Mouse (Mus musculus) midbrain, embryonic 15.5 days (tissue): ENCODE data around the gene Mnt. TPM values are rescaled to one million over a fixed set of nuclear protein-coding genes. Genes with fewer than 3 reads are reported as not detected.
A peak's percentile ranks its signal among the peaks of the same experiment; 100 is the strongest.

Experiments used
- ATAC-seq: fragments of 200-750 bp; cut with Nextera tagmentation; replicated peaks from 2 replicates; pipeline ENCODE4 v1.8.0; 2017; ENCODE audit warnings: moderate TSS enrichment
- H3K27ac ChIP-seq: fragments of 300-500 bp; sonication (generic); 2 replicates; pipeline ENCODE4 v1.5.1; 2015; ENCODE audit warnings: mild to moderate bottlenecking, inconsistent platforms
- H3K27me3 ChIP-seq: fragments of 300-500 bp; sonication (generic); replicated peaks from 2 replicates; pipeline ENCODE4 v1.6.1; 2015; ENCODE audit warnings: inconsistent platforms
- H3K36me3 ChIP-seq: fragments of 300-500 bp; sonication (generic); replicated peaks from 2 replicates; pipeline ENCODE4 v1.6.1; 2015; ENCODE audit warnings: inconsistent platforms
- H3K4me1 ChIP-seq: fragments of 300-500 bp; sonication (generic); 2 replicates; pipeline ENCODE4 v1.6.1; 2015; ENCODE audit warnings: inconsistent platforms
- H3K4me2 ChIP-seq: fragments of 300-500 bp; sonication (generic); 2 replicates; pipeline ENCODE4 v1.6.1; 2015; ENCODE audit warnings: inconsistent platforms, mild to moderate bottlenecking, moderate library complexity
- H3K4me3 ChIP-seq: fragments of 300-500 bp; sonication (generic); 2 replicates; pipeline ENCODE4 v1.5.1; 2015; ENCODE audit warnings: mild to moderate bottlenecking, inconsistent platforms
- H3K9ac ChIP-seq: fragments of 300-500 bp; sonication (generic); 2 replicates; pipeline ENCODE4 v1.6.1; 2015; ENCODE audit warnings: mild to moderate bottlenecking, inconsistent platforms
- H3K9me3 ChIP-seq: fragments of 300-500 bp; sonication (generic); 2 replicates; pipeline ENCODE4 v1.6.1; 2016; ENCODE audit warnings: inconsistent platforms
- WGBS: fragments of 180-500 bp; shearing (Covaris S2); methylation state at CpG from one replicate; pipeline ENCODE4 v1.1.7; 2015; ENCODE audit warnings: mixed read lengths; 5-methylcytosine and 5-hydroxymethylcytosine counted together
- polyA plus RNA-seq: library from polyadenylated mRNA; unstranded; fragments of >200 nt; fragmentation: Nextera tagmentation; extraction: Ambion mirVana; gene quantifications from 2 replicates; pipeline ENCODE4 v1.2.1, GENCODE M21; 2015

Gene Mnt
- polyA plus RNA-seq, 1 experiment from 2014 or later = 10.2 TPM

GRCm38 (mm10) chr11:74867181-74867580 lies 36.5 kb downstream of the Mnt start:
- no peak overlapping the region for H3K9ac ChIP-seq
- no peak overlapping the region for H3K4me2 ChIP-seq
- ATAC-seq = no peak
- H3K27ac ChIP-seq = no peak overlapping the region
- no peaks in the 10 kb centered on the region for H3K9me3 ChIP-seq
- H3K27me3 ChIP-seq = no peaks in the 10 kb centered on the region
- peaks cover 31% of the 10 kb centered on the region for H3K4me1 ChIP-seq
- H3K36me3 ChIP-seq = peaks cover 18% of the 10 kb centered on the region
- no peak overlapping the region for H3K4me3 ChIP-seq
- WGBS = 90% methylated on average over 2 of the region's 2 CpGs

GRCm38 (mm10) chr11:74868046-74868760 lies 37.5 kb downstream of the Mnt start:
- Histone ChIP-seq H3K27ac (peak overlapping the region; percentile 80; the same call in 1 of the 2 replicates), H3K9me3 (no peaks in the 10 kb centered on the region), H3K4me2 (no peak overlapping the region), H3K36me3 (peaks cover 18% of the 10 kb centered on the region), H3K4me3 (no peak overlapping the region), H3K9ac (no peak overlapping the region), H3K27me3 (no peaks in the 10 kb centered on the region), H3K4me1 (peaks cover 31% of the 10 kb centered on the region)
- ATAC-seq = no peak
- 87% methylated on average over 13 of the region's 13 CpGs for WGBS

GRCm38 (mm10) chr11:74869603-74870002 lies 38.9 kb downstream of the Mnt start:
- Histone ChIP-seq H3K4me1 (peaks cover 31% of the 10 kb centered on the region), H3K27me3 (no peaks in the 10 kb centered on the region), H3K4me2 (0 out of 2 replicates have a peak overlapping the region, but pooled peaks have one; percentile 0), H3K9ac (no peak overlapping the region), H3K36me3 (peaks cover 13% of the 10 kb centered on the region), H3K4me3 (no peak overlapping the region), H3K27ac (peak overlapping the region; percentile 80), H3K9me3 (no peaks in the 10 kb centered on the region)
- peak; percentile 82 for ATAC-seq
- WGBS = 64% methylated on average over 6 of the region's 6 CpGs

- H3K4me2 ChIP-seq = no peak overlapping the region
- WGBS = 78% methylated on average over 4 of the region's 4 CpGs
Observed at GRCm38 (mm10) chr11:74870544-74870943, 39.8 kb downstream of the Mnt start.

GRCm38 (mm10) chr11:74870991-74871622 lies 40.4 kb downstream of the Mnt start:
- H3K27ac ChIP-seq = peak overlapping the region; percentile 80
- peak overlapping the region; percentile 38 for H3K9ac ChIP-seq
- peaks cover 6% of the 10 kb centered on the region for H3K36me3 ChIP-seq
- H3K4me3 ChIP-seq = no peak overlapping the region
- ATAC-seq = no peak
- H3K4me2 ChIP-seq = peak overlapping the region; percentile 30; the same call in 1 of the 2 replicates
- 14% methylated on average over 12 of the region's 12 CpGs for WGBS
- H3K4me1 ChIP-seq = peaks cover 35% of the 10 kb centered on the region
- H3K27me3 ChIP-seq = no peaks in the 10 kb centered on the region
- no peaks in the 10 kb centered on the region for H3K9me3 ChIP-seq

More at GRCm38 (mm10) chr11:74870544-74870943, 39.8 kb downstream of the Mnt start:
- no peak for ATAC-seq
- no peak overlapping the region for H3K4me3 ChIP-seq
- H3K4me1 ChIP-seq = peaks cover 31% of the 10 kb centered on the region
- no peaks in the 10 kb centered on the region for H3K9me3 ChIP-seq
- no peak overlapping the region for H3K9ac ChIP-seq
- H3K36me3 ChIP-seq = peaks cover 6% of the 10 kb centered on the region
- peak overlapping the region; percentile 80 for H3K27ac ChIP-seq
- H3K27me3 ChIP-seq = no peaks in the 10 kb centered on the region

- no peak overlapping the region for H3K4me2 ChIP-seq
- H3K36me3 ChIP-seq = no peaks in the 10 kb centered on the region
- no peaks in the 10 kb centered on the region for H3K27me3 ChIP-seq
- no peak overlapping the region for H3K9ac ChIP-seq
- H3K4me1 ChIP-seq = peaks cover 38% of the 10 kb centered on the region
- 72% methylated on average over 3 of the region's 3 CpGs for WGBS
- H3K27ac ChIP-seq = no peak overlapping the region
- no peak for ATAC-seq
- no peak overlapping the region for H3K4me3 ChIP-seq
- H3K9me3 ChIP-seq = no peaks in the 10 kb centered on the region
Observed at GRCm38 (mm10) chr11:74874630-74875029, 43.9 kb downstream of the Mnt start.

- Histone ChIP-seq H3K4me2 (peak overlapping the region; percentile 39), H3K4me1 (peaks cover 20% of the 10 kb centered on the region), H3K27ac (peak overlapping the region; percentile 82), H3K27me3 (no peaks in the 10 kb centered on the region), H3K9ac (no peak overlapping the region), H3K36me3 (no peaks in the 10 kb centered on the region), H3K4me3 (peak overlapping the region; percentile 11), H3K9me3 (no peaks in the 10 kb centered on the region)
- 0% methylated on average over 9 of the region's 9 CpGs for WGBS
- ATAC-seq = peak; percentile 90
Observed at GRCm38 (mm10) chr11:74876801-74877200, 46.1 kb downstream of the Mnt start.

- no peak for ATAC-seq
- no peak overlapping the region for H3K27ac ChIP-seq
- WGBS = 86% methylated on average over 9 of the region's 9 CpGs
Observed at GRCm38 (mm10) chr11:74880999-74881398, 50.3 kb downstream of the Mnt start.

GRCm38 (mm10) chr11:74881979-74882378 lies 51.3 kb downstream of the Mnt start:
- H3K27me3 ChIP-seq = no peaks in the 10 kb centered on the region
- no peak overlapping the region for H3K4me3 ChIP-seq
- peak overlapping the region; percentile 11; the same call in 1 of the 2 replicates for H3K4me2 ChIP-seq
- H3K27ac ChIP-seq = peak overlapping the region; percentile 62
- no peak for ATAC-seq
- H3K4me1 ChIP-seq = peaks cover 10% of the 10 kb centered on the region
- H3K9ac ChIP-seq = no peak overlapping the region
- no peaks in the 10 kb centered on the region for H3K9me3 ChIP-seq
- 65% methylated on average over 14 of the region's 14 CpGs for WGBS
- H3K36me3 ChIP-seq = 0 out of 2 replicates have a peak, but pooled peaks cover 6% of the 10 kb centered on the region

More at GRCm38 (mm10) chr11:74880999-74881398, 50.3 kb downstream of the Mnt start:
- Histone ChIP-seq H3K27me3 (no peaks in the 10 kb centered on the region), H3K36me3 (0 out of 2 replicates have a peak, but pooled peaks cover 6% of the 10 kb centered on the region), H3K9ac (no peak overlapping the region), H3K9me3 (no peaks in the 10 kb centered on the region), H3K4me1 (peaks cover 20% of the 10 kb centered on the region), H3K4me2 (no peak overlapping the region), H3K4me3 (no peak overlapping the region)

- Histone ChIP-seq H3K27ac (no peak overlapping the region), H3K27me3 (no peaks in the 10 kb centered on the region), H3K9ac (no peak overlapping the region), H3K36me3 (0 out of 2 replicates have a peak, but pooled peaks cover 6% of the 10 kb centered on the region), H3K4me2 (no peak overlapping the region), H3K4me3 (no peak overlapping the region), H3K9me3 (no peaks in the 10 kb centered on the region), H3K4me1 (peaks cover 7% of the 10 kb centered on the region; the same call in 1 of the 2 replicates)
- WGBS = 92% methylated on average over 10 of the region's 10 CpGs
- no peak for ATAC-seq
Observed at GRCm38 (mm10) chr11:74883098-74883497, 52.4 kb downstream of the Mnt start.

- Histone ChIP-seq H3K9me3 (no peaks in the 10 kb centered on the region), H3K4me2 (no peak overlapping the region), H3K27ac (no peak overlapping the region), H3K9ac (no peak overlapping the region), H3K4me1 (peaks cover 29% of the 10 kb centered on the region), H3K4me3 (no peak overlapping the region), H3K36me3 (no peaks in the 10 kb centered on the region), H3K27me3 (no peaks in the 10 kb centered on the region)
- no peak for ATAC-seq
- 88% methylated on average over 4 of the region's 4 CpGs for WGBS
Observed at GRCm38 (mm10) chr11:74894619-74895018, 63.9 kb downstream of the Mnt start.
